In the genomic region with DNA sequence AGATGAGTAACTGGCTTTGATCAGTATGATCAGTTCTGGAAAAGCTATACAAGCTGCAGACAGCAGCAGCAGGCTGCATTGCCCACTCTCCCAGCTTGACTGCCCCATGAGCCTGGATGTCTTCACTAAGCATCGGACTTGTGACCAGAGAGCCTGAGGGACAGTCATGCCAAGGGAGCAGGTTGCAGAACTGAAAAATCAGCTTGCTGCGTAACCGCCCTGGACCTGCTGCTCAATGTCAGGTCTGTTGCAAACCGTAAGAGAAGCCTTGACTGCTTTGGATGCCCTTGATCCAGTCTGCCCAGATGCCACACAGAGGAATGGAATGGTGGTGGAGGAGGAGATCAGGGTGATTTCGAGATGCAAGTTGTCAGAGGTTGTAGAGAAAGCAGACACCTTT, we compare ENCODE assay signal across 12 mouse cellular contexts. TPM values are rescaled to one million over a fixed set of nuclear protein-coding genes. Genes with fewer than 3 reads are reported as not detected.
"Had no signal": no experiment of that assay in that cellular context is flagged by ENCODE, and none has a peak within 500 bp of the region (broad histone marks: within the 10 kb centered on the region; RNA-seq: fewer than 3 reads in every experiment).

No protein-coding gene starts in this region.

- ATAC-seq: lung, postnatal 0 days; midbrain, embryonic 13.5 days had no signal

- H3K27me3 ChIP-seq: liver, embryonic 15.5 days; midbrain, embryonic 13.5 days; neural tube, embryonic 15.5 days had no signal

- DNase-seq: liver; lung, adult 2 months; lung, postnatal 36 days; right cerebral cortex, adult 18-20 months; right cerebral cortex, postnatal 25 days; thymus, postnatal 36 days had no signal

- H3K4me1 ChIP-seq: liver, embryonic 15.5 days had no signal

- H3K9ac ChIP-seq: liver, embryonic 15.5 days; midbrain, embryonic 13.5 days; neural tube, embryonic 15.5 days had no signal

- H3K36me3 ChIP-seq: liver, embryonic 15.5 days; neural tube, embryonic 15.5 days had no signal

- H3K27ac ChIP-seq: left cerebral cortex, adult 2 months; liver, embryonic 15.5 days; midbrain, embryonic 13.5 days; neural tube, embryonic 15.5 days had no signal

- H3K4me2 ChIP-seq: liver, embryonic 15.5 days; midbrain, embryonic 13.5 days; neural tube, embryonic 15.5 days had no signal

- H3K4me3 ChIP-seq: left cerebral cortex, adult 2 months; liver, embryonic 15.5 days; midbrain, embryonic 13.5 days; neural tube, embryonic 15.5 days had no signal

- H3K9me3 ChIP-seq: liver, embryonic 15.5 days; midbrain, embryonic 13.5 days; neural tube, embryonic 15.5 days had no signal

RNA-seq across cellular contexts. Expression of gene Plpp3, which starts 41.5 kb away (rescaled TPM):
- total RNA-seq: megakaryocyte progenitor cell, adult 5-6 weeks had no signal
